In genomic region chr1:144431535-144432276, GRCm38 (mm10) we compare ENCODE assay signal across 9 mouse cellular contexts.
DNase-seq lines count a peak whose midpoint lies in the region; ATAC-seq and TF ChIP-seq lines count a peak whose summit lies in the region.
"Had no signal": no experiment of that assay in that cellular context is flagged by ENCODE, and none has a peak within 500 bp of the region (broad histone marks: within the 10 kb centered on the region; RNA-seq: fewer than 3 reads in every experiment).

No protein-coding gene starts in this region.

- no peaks in the 10 kb centered on the region for H3K27me3 ChIP-seq in kidney, postnatal 0 days (ENCODE audit: insufficient read depth, low read length)
- H3K27me3 ChIP-seq in CH12.LX (replicated peaks) (no peaks in the 10 kb centered on the region), Patski (peaks cover 10% of the 10 kb centered on the region)
- H3K27me3 ChIP-seq in hindbrain, postnatal 0 days (ENCODE audit: insufficient read depth, low read length) = no peaks in the 10 kb centered on the region
- H3K27me3 ChIP-seq: heart, embryonic 13.5 days had no signal

- dilution Hi-C loops in CH12.LX (cut with MboI; ENCODE audit: extremely low pct_ligation_motif_present, extremely low pct_unique_long_range_greater_than_20kb, low sequenced_read_pairs) = no loop called here

- intact Hi-C loops in heart, postnatal 36 days (cut with DNase I) = no loop called here

- peak; percentile 78 for TF ChIP-seq RAD21 in CH12.LX (IDR thresholded peaks at IDR 0.05; ENCODE audit: low read depth, low read length)

- TF ChIP-seq EP300 in CH12.LX (IDR thresholded peaks at IDR 0.05; ENCODE audit: low read length) = no peak

- DNase-seq in kidney, postnatal 0 days (ENCODE audit: low spot score) = peak; percentile 22
- DNase-seq in kidney, postnatal 25 days = no peak
- DNase-seq in CH12.LX (ENCODE audit: extremely low read depth) = peak; percentile 27
- DNase-seq in Patski (ENCODE audit: low read depth, low spot score) = no peak
- DNase-seq in hindbrain, postnatal 0 days (ENCODE audit: low spot score) = peak; percentile 74
- no peak for DNase-seq in spleen, postnatal 36 days (ENCODE audit: low spot score in 2 of 2)
- DNase-seq in heart, postnatal 36 days = no peak
- DNase-seq: cerebellum, postnatal 36 days had no signal

- H3K79me2 ChIP-seq in CH12.LX (replicated peaks; ENCODE audit: control insufficient read depth, extremely low read depth, insufficient read depth, poor library complexity, severe bottlenecking) = no peaks in the 10 kb centered on the region

- H3K4me3 ChIP-seq in kidney, postnatal 0 days (replicated peaks; ENCODE audit: low read depth, low read length) = no peak overlapping the region
- no peak overlapping the region for H3K4me3 ChIP-seq in CH12.LX (replicated peaks in 1 of 3; ENCODE audit: low read depth in 2 of 3, low read length in 2 of 3, poor library complexity in 1 of 3)
- no peak overlapping the region for H3K4me3 ChIP-seq in hindbrain, postnatal 0 days (ENCODE audit: low read length)
- H3K4me3 ChIP-seq: heart, embryonic 13.5 days had no signal

- no peaks in the 10 kb centered on the region for H3K9me3 ChIP-seq in kidney, postnatal 0 days (replicated peaks; ENCODE audit: low read length)
- H3K9me3 ChIP-seq in CH12.LX (replicated peaks; ENCODE audit: low read length) = no peaks in the 10 kb centered on the region
- H3K9me3 ChIP-seq in hindbrain, postnatal 0 days (ENCODE audit: low read length) = no peaks in the 10 kb centered on the region
- H3K9me3 ChIP-seq: heart, embryonic 13.5 days had no signal

- H3K36me3 ChIP-seq in kidney, postnatal 0 days (ENCODE audit: insufficient read depth, low read length) = no peaks in the 10 kb centered on the region
- H3K36me3 ChIP-seq in CH12.LX (replicated peaks in 1 of 2; ENCODE audit: control insufficient read depth in 1 of 2, insufficient read depth in 1 of 2, low read length in 1 of 2) = no peaks in the 10 kb centered on the region
- no peaks in the 10 kb centered on the region for H3K36me3 ChIP-seq in hindbrain, postnatal 0 days (ENCODE audit: insufficient read depth, low read length)
- H3K36me3 ChIP-seq: heart, embryonic 13.5 days had no signal

- ATAC-seq in kidney, postnatal 0 days (replicated peaks; ENCODE audit: low FRiP score, low read depth) = no peak
- no peak for ATAC-seq in Patski
- ATAC-seq in hindbrain, postnatal 0 days = no peak

- in situ Hi-C loops in CH12.LX (cut with MboI; ENCODE audit: low pct_ligation_motif_present, low pct_unique_long_range_greater_than_20kb, low sequenced_read_pairs) = loop anchor here (10.0 kb wide), 1 partner anchor 273 kb away; no protein-coding TSS in a partner anchor
- in situ Hi-C loops in Patski (cut with MboI; ENCODE audit: low pct_unique_long_range_greater_than_20kb) = loop anchor here (25.0 kb wide), 1 partner anchor 281 kb away; no protein-coding TSS in a partner anchor

- no peak overlapping the region for H3K9ac ChIP-seq in kidney, postnatal 0 days (ENCODE audit: low read depth, low read length)
- H3K9ac ChIP-seq in CH12.LX (ENCODE audit: insufficient read depth, low read depth) = no peak overlapping the region
- no peak overlapping the region for H3K9ac ChIP-seq in hindbrain, postnatal 0 days (replicated peaks; ENCODE audit: low read length)
- H3K9ac ChIP-seq: heart, embryonic 13.5 days had no signal

- CTCF ChIA-PET in Patski (lab: Charles Lee) = no interaction called here

- peak; percentile 64 for TF ChIP-seq CTCF in kidney, postnatal 0 days (IDR thresholded peaks at IDR 0.05; ENCODE audit: low read depth)
- TF ChIP-seq CTCF in CH12.LX (conservative IDR thresholded peaks at IDR 0.05 in 1 of 2, IDR thresholded peaks at IDR 0.05 in 1 of 2; ENCODE audit: low read depth in 2 of 2, low read length in 2 of 2) = peak in 1 of 2 experiments; percentile 63; a peak in 2 of 4 replicates
- peak; percentile 43 for TF ChIP-seq CTCF in Patski (IDR thresholded peaks at IDR 0.05)
- TF ChIP-seq CTCF in hindbrain, postnatal 0 days (IDR thresholded peaks at IDR 0.05; ENCODE audit: low read depth) = peak; percentile 77

- H3K4me1 ChIP-seq in kidney, postnatal 0 days (replicated peaks; ENCODE audit: insufficient read depth, low read length) = no peaks in the 10 kb centered on the region
- H3K4me1 ChIP-seq in CH12.LX (ENCODE audit: control insufficient read depth in 1 of 2, insufficient read depth in 2 of 2) = no peaks in the 10 kb centered on the region
- no peaks in the 10 kb centered on the region for H3K4me1 ChIP-seq in hindbrain, postnatal 0 days (ENCODE audit: insufficient read depth, low read length)
- H3K4me1 ChIP-seq: heart, embryonic 13.5 days had no signal

- TF ChIP-seq POLR2A in CH12.LX (IDR thresholded peaks at IDR 0.05; ENCODE audit: low read depth, low read length) = no peak

- POLR2A ChIA-PET in Patski (lab: Charles Lee) = no interaction called here

- no peak overlapping the region for H3K27ac ChIP-seq in kidney, postnatal 0 days
- H3K27ac ChIP-seq in CH12.LX (ENCODE audit: insufficient read depth, low read depth) = no peak overlapping the region
- H3K27ac ChIP-seq in hindbrain, postnatal 0 days = no peak overlapping the region
- H3K27ac ChIP-seq: heart, embryonic 13.5 days had no signal

- H3K4me2 ChIP-seq in kidney, postnatal 0 days (ENCODE audit: low read length) = no peak overlapping the region
- H3K4me2 ChIP-seq in CH12.LX (ENCODE audit: insufficient read depth, low read depth, poor library complexity, severe bottlenecking) = no peak overlapping the region
- no peak overlapping the region for H3K4me2 ChIP-seq in hindbrain, postnatal 0 days (ENCODE audit: low read depth, low read length)
- H3K4me2 ChIP-seq: heart, embryonic 13.5 days had no signal

- 81% methylated on average over 5 of the region's 5 CpGs for WGBS in kidney, postnatal 0 days
- 84% methylated on average over 5 of the region's 5 CpGs for WGBS in hindbrain, postnatal 0 days

TF ChIP-seq in CH12.LX, 34 proteins besides CTCF, POLR2A, EP300 and RAD21:
- TF ChIP-seq PAX5 (IDR thresholded peaks at IDR 0.05; ENCODE audit: low read length) (no peak), ZC3H11A (IDR thresholded peaks at IDR 0.05; ENCODE audit: low read depth, low read length) (peak; percentile 5; the same call in 1 of the 2 replicates), SMC3 (IDR thresholded peaks at IDR 0.05; ENCODE audit: low read depth, low read length) (peak; percentile 54)
TF ChIP-seq in CH12.LX: peak in this region for 2.

Comparison
In these comparisons a context has a peak if more than half of its experiments do, and no peak if none do; other contexts are left out.
1. DNase-seq: peak in kidney, postnatal 0 days (single experiment), CH12.LX (single experiment) and hindbrain, postnatal 0 days (single experiment); none in kidney, postnatal 25 days (0 of 2), Patski (single experiment), spleen, postnatal 36 days (0 of 2) and heart, postnatal 36 days (0 of 2).